Mouse (Mus musculus) lung, postnatal 10 days (tissue): ENCODE data around the gene Rcan2.

ENCODE experiments used
- DNase-seq: peaks from one replicate; pipeline ENCODE4 v3.0.0; 2021

Rcan2 gene

GRCm38 (mm10) chr17:43827261-43827660 lies 26.1 kb downstream of the Rcan2 start:
- DNase-seq = no peak

DNA sequence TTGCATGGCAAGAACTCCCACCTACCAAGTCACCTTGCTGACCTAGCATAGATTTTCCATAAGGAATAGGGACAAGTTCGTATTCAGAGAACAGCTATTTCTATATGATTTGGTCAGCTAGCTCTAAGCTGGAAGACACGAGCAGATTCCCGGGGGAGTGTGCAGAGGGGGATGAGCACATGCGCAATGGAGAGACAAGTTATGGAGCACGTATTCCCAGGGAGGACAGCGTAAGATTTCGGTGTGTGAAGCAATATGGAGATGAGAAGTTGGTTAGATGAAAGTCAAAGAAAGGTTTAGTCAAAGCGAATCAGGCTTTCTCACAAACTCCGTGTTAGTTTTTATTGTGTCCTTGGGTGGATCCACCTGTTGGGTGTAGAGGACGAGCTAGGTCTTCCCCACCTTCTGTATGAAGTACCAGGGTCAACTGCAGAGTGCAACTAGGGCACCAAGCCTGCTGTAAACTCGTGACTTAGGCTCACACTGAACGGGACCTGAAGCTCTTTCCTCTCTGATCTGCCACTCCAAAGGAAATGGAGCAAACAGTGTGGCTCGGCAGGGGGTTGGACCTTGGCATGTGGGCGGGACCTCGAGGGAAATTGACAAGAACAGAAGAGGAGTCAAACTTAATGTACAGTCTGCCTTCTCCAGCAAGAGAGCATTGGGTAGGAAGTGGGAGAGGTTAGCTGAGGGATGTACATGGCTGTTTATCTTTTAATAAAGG lies 31.4 kb downstream of the Rcan2 start:
- no peak for DNase-seq

GRCm38 (mm10) chr17:43840208-43840607 lies 39.1 kb downstream of the Rcan2 start:
- no peak for DNase-seq

DNA sequence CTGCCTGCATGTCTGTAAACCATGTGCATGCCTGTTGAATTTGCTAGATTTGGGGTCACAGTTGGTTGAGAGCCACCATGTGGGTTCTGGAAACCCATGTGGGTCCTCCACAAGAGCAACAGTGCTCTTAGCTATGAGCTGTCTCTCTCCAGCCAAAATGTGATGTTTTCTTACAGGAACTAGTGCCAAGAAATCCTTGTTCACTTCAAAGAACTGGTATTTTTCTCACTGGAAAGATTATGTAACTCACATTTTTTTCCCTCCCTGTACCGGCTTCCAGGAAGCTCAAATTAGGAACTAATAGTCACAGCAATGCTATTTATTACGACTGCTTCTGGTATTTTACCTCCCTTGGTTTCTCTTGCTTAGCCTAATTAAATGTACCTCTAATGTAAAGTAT lies 45.6 kb downstream of the Rcan2 start:
- DNase-seq = peak; percentile 16

DNA sequence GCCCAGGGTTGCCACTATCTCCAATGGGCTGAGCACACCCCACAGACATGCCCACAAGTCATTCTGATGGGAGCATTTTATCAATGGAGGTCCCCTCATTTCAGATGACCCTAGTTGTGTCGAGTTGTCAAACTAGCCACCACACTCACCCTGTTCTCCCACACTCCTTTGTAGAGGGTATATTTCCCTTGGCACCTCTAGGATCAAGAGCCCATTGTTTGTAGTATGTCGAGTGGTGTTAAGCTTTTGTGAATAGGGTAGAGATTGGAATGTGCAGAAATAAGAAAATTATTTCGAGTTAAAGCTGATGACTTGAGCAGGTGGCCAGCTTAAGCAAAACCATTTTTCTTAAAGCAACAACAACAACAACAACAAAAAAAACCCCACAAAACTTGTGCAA lies 47.8 kb downstream of the Rcan2 start:
- DNase-seq = no peak

DNA sequence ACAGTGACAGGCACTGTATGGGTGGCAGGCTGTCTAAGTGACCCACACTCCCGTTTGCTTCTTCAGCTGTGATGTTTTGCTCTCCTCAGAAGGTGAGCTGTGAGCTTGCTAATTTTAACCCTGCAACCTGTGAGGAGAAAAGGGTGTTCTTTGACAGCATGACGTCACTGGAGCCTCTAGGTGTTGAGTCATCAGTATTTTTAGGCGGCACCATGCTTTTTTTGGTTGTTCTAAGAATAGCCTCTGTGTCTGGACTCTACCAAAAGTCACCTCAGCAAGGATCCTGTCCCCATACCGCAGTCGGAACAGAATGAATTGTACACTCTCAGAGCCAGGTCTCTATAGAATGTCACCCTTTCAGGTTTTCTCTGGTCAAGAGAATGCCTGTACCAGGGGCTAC lies 54.0 kb downstream of the Rcan2 start:
- DNase-seq = no peak

DNA sequence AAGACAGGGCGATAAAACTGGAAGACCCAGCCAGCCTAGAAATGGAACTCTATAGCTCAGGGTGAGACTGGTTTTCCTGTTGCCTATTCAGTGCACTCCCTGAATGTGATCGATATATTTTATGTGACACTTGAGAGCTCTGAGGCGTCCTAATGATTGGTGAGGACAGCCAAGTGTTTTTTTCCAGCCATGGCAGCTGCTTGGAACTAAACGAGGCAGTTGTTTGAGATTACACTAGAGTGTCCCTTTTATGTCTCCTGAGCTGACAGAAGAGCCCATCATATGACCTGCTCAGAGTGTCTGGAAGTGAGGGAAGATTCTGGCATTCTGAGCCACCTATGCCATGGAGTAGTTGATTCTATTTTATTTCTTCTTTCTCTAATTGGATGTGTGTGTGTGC lies 54.9 kb downstream of the Rcan2 start:
- DNase-seq = no peak

DNA sequence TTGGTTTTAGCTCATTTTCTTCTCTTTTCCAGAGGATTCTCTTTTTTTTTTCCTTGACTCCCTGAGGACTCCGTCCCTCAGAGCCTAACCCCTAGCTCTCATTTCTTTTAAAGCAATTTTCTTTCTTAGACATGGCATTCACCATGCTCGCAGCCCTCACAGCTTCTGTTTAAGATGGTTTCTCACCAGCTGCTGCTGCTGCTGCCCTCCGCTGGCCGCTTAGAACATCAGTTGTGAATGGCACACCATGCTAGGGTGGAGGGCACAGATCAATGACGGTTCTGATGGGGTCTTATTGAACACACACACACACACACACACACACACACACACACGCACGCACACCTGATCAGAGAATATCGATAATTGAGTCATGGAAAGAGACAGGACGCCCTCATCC lies 67.7 kb downstream of the Rcan2 start:
- DNase-seq = no peak

DNA sequence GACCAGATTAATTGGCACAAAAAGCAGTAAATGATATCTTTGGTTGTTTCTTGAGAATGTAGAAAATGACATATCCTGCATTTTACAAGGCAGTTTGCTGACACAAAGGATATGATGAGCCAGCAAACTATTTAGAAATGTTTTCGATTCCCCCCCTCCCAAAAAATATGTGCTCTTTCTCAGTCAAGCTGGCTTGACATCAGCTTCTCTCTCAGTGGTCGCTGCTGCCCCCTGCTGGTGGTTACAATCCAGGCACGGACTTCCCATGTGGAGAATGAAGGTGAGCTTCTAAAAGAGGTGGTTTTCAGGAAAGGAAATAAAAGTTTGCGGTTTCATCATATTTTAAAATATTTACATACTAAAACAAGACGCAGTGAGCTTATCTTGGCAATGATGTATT lies 68.5 kb downstream of the Rcan2 start:
- DNase-seq = peak; percentile 85

GRCm38 (mm10) chr17:43874417-43874816 lies 73.3 kb downstream of the Rcan2 start:
- DNase-seq = no peak

DNA sequence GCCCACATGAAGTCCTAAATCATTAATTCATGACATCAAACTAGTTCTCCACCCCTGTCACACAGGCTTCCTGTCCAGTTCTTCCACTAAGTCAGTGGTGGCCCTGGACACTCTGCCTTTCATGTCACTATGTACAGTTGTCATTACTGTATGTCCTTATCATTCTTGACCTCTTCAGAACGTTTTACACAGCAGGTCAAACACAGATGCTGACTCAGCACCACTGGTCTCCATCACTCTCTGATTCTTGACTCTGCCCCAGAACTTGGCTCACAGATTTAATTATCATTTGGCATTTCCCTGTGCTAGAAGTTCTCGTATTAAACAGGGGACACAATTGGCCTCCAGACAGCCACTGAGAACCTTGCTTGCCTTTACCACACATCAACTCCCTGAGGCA lies 76.3 kb downstream of the Rcan2 start:
- no peak for DNase-seq

DNA sequence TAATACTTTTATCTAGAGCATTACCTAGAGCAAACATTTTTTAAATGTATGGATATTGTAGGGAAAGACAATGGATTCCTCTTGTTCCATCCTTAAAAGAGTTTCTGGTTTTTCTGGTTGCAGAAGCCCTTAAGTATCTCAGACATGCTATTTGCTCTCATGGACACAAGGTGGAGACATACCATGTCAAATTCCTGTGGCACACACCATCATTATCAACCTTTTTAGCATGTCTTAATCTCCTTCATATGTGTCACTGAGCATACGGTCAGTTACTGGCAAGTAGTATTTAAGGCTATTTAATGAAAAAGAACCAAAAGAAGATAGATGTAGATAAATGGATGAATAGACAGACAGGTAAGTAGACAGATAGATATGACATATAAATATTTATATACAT lies 81.9 kb downstream of the Rcan2 start:
- DNase-seq = peak; percentile 41

DNA sequence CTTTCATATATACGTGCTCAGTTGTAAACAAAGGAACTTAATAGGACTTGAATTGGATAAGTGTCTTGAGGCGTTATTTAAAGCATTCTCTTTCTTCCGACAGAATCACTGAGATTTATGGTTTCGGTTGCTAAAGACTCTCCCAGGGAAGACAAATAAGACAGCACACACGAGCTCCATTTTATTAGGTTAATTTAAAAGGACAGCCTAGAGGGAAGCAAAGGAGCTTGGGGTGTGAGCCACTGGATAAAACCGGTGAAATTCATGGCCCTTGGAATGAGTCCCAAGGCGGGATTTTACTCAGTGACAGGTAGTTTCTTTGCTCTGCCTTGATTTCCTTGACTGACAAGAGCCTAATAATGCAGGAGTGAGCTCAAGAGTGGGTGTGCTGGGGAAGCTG lies 85.1 kb downstream of the Rcan2 start:
- DNase-seq = no peak

GRCm38 (mm10) chr17:43887931-43888330 lies 86.8 kb downstream of the Rcan2 start:
- DNase-seq = no peak

DNA sequence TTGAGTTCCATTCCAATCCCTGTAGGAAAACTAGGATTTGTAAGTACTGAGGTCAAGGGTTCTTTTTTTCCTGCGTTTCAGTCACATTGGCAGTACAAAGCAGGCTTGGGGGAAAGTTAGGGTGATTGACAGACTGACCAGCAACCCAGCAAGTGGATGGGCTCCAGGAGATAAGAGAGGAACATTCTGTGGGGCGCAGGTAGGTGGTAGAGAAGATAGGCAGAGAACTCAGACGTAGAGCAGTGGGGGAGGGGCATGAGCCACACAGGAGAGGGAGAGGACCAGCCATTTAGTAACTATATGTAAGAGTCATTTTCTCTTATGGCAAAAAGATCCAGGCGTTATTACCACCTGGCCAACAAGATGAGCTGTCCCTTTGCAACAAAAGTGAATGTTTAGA lies 96.2 kb downstream of the Rcan2 start:
- no peak for DNase-seq

- DNase-seq = peak; percentile 45
Observed at GRCm38 (mm10) chr17:43899405-43900092, 98.4 kb downstream of the Rcan2 start.

DNA sequence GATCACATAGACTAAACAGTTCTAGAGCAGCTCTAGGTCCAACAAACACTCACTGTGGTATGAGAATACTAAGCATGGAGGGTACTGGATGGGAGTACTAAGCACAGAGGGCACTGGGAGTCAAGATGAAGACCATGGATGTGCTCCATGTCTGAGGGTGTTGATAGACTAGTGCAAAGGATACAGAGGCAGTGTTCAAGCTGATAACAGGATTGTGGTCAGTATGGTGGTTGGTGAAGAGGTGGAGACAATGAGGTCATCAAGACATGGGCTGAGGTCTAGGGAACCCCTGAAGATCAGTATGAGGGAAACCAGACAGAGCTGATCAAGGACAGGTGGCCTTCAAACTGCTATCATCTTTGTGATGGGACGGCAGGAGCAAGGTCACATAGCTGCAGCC lies 99.0 kb downstream of the Rcan2 start:
- DNase-seq = no peak

- no peak for DNase-seq
Observed at GRCm38 (mm10) chr17:43901474-43901873, 100.3 kb downstream of the Rcan2 start.

DNA sequence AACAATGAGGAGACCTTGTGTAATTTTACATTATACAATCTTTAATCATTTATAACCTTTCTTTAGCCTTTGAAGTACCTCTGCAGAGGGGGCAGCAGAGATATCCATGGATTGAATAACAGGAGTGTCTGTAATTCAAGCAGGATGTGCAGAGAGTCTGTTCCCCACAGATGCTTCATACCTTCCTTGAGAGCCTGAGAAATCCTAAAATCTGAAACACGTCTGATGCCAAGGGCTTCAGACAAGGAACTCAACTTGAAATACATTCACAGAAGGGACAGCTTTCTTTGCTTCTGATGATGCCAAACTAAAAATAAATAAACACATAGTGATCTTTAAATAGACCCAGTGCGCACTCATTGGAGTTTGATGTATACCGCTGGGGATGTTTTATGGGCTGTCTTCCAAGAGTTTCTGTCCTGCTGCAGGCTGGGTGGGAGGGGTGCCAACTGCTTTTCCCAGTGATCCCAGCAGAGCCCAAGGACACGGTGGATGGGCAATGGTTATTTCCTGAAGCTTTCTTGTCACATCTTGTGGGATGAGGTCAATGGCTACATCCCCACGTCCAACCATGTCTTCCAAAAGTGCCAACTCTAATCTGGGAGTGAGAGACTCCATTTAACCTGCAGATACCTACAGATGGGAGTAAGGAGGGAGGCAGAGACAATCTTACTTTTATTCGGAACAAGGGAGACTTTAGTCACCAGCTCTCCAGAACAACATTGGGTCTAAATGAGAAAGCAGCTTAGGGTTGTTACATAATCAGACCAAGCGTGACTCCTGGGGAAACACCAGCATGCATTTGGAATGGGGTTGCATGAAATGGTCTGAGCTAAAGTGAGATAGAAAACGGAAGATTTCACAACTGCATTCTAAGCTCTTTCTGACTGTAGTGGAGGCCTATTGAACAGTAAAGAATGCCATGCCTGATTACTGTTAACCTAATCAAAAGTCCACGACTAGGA lies 102.9 kb downstream of the Rcan2 start:
- DNase-seq = peak; percentile 54

GRCm38 (mm10) chr17:43904896-43905295 lies 103.7 kb downstream of the Rcan2 start:
- DNase-seq = no peak

- no peak for DNase-seq
Observed at GRCm38 (mm10) chr17:43906728-43907127, 105.6 kb downstream of the Rcan2 start.

DNA sequence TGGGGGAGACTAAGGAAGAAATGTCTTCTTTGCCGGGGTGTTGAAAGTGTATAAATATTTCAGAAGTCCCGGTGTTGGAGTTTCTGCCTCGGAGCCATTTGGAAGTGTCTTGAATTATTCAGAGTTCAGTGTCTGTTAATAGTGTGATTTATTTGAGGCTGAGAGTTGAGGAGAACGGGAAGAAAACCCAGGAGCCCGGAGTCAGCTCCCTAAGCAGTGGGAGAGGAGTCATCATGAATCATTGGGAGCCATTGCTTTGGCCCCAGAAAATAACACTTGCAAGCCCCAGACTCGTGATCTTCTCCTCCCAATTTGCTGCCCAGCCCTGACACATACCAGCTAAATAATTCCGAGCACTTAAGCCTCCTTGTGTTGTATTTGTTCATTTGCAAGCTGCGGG lies 115.0 kb downstream of the Rcan2 start:
- no peak for DNase-seq

DNA sequence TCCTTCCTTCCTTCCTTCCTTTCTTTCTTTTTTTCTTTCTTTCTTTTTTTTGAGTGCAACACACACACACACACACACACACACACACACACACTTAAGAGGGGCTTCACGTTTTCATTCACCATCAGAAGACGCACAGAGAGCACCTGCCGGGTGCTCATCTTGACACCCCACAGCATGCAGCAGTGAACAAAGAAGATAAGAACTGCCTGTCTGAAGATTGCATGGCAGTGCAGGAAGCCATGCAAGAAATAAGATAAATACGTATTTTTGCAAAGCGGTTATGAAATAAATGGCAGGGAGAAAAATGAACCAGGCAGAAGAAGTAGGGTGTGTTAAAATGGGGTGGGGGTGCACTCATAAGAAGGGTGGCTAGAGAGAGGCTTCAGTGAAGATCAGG lies 116.0 kb downstream of the Rcan2 start:
- DNase-seq = no peak

DNA sequence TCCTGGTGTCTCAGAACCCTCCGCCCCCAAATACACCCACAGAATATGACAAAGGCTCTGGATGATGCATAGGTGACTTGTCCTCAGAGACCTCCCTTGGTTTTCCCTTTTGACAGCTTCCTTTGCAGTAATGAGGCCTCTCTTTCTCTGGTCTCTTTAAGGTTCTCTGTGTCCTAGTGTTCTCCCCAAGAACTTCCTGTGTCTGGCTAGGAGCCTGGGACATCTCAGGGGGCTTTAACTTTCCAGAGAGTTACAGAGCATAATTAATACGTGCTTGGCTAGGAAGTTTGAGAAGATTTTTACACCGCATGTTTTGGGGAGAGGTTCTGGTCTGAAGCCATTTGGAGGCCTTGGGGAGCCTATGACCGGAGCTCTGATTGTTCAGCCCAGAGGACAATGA lies 128.7 kb downstream of the Rcan2 start:
- no peak for DNase-seq
